Mouse (Mus musculus) midbrain, embryonic 14.5 days (tissue): ENCODE data around the gene Fkbpl. TPM values are rescaled to one million over a fixed set of nuclear protein-coding genes. Genes with fewer than 3 reads are reported as not detected.
A peak's percentile ranks its signal among the peaks of the same experiment; 100 is the strongest.

ENCODE experiments used
- ATAC-seq: fragments of 200-750 bp; cut with Nextera tagmentation; 2 replicates; pipeline ENCODE4 v1.8.0; 2017; ENCODE audit warnings: moderate number of reproducible peaks, moderate library complexity; ENCODE audit not compliant: low FRiP score, low TSS enrichment
- DNase-seq: peaks from one replicate; pipeline ENCODE4 v3.0.0-alpha.2; 2015
- H3K27ac ChIP-seq: fragments of 300-500 bp; sonication (generic); replicated peaks from 2 replicates; pipeline ENCODE4 v1.5.1; 2014; ENCODE audit warnings: mild to moderate bottlenecking, low read depth, low read length, moderate library complexity
- H3K27me3 ChIP-seq: fragments of 300-500 bp; sonication (generic); 2 replicates; pipeline ENCODE4 v1.6.1; 2014; ENCODE audit warnings: low read length, control low read depth, mixed read lengths; ENCODE audit not compliant: control insufficient read depth, insufficient read depth
- H3K36me3 ChIP-seq: fragments of 300-500 bp; sonication (generic); 2 replicates; pipeline ENCODE4 v1.6.1; 2014; ENCODE audit warnings: low read length, control low read depth; ENCODE audit not compliant: control insufficient read depth, insufficient read depth
- H3K4me1 ChIP-seq: fragments of 300-500 bp; sonication (generic); 2 replicates; pipeline ENCODE4 v1.6.1; 2014; ENCODE audit warnings: mild to moderate bottlenecking, antibody characterized with exemption, low read length, control low read depth; ENCODE audit not compliant: control insufficient read depth, insufficient read depth
- H3K4me2 ChIP-seq: fragments of 300-500 bp; sonication (generic); 2 replicates; pipeline ENCODE4 v1.6.1; 2014; ENCODE audit warnings: mild to moderate bottlenecking, low read length, moderate library complexity
- H3K4me3 ChIP-seq: fragments of 300-500 bp; sonication (generic); replicated peaks from 2 replicates; pipeline ENCODE4 v1.5.1; 2014; ENCODE audit warnings: low read depth, low read length
- H3K9ac ChIP-seq: fragments of 300-500 bp; sonication (generic); replicated peaks from 2 replicates; pipeline ENCODE4 v1.6.1; 2014; ENCODE audit warnings: mild to moderate bottlenecking, low read length, moderate library complexity
- H3K9me3 ChIP-seq: fragments of 300-500 bp; sonication (generic); 2 replicates; pipeline ENCODE4 v1.6.1; 2016; ENCODE audit warnings: low read length, control low read depth, mixed read lengths; ENCODE audit not compliant: control insufficient read depth
- WGBS: fragments of 180-500 bp; shearing (Covaris S2); extraction: QIAGEN DNeasy Blood & Tissue Kit; methylation state at CpG from one replicate; pipeline ENCODE4 v1.1.7; 2014; 5-methylcytosine and 5-hydroxymethylcytosine counted together
- polyA plus RNA-seq: library from polyadenylated mRNA; unstranded; fragments of >200 nt; fragmentation: Nextera tagmentation; extraction: Ambion mirVana; gene quantifications from 2 replicates; pipeline ENCODE4 v1.2.1, GENCODE M21; 2014

Gene Fkbpl
- polyA plus RNA-seq, 1 experiment from 2014 or later = 11.2 TPM

DNA sequence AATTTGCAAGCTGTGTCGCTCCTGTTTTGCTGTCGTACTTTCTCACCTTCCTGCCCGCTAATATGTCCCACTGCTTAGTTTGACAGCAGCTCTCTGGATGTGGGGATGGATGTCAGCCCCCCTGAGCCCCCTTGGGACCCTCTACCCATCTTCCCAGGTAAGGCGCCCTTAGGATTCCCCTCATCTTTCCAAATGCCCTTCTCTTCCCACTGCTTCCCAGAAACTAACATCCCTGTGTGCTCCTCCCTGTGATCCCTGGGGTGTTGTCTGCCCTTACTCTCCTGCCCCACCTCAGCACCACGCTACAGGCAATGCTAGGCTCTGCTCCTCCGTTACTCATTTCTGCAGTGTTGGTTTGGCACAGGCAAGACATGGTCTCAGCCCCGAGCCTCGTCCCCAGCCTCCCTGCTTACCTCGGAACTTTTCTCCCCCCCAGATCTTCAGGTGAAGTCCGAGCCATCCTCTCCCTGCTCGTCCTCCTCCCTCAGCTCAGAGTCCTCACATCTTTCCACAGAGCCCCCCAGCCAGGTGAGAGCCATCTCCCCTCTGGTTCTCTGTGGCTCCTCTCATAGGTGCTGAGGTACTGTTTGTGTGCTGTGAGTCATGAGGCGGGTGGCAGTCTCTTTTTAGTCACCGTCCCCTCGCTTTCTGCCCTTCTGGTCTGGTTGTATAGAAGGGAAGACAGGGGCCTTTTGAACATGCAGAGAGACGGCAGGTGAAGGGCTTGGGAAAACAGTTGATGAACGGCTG, 3.8 kb downstream of the Fkbpl start:
- Histone ChIP-seq H3K4me1 (peaks cover 20% of the 10 kb centered on the region), H3K36me3 (peaks cover 50% of the 10 kb centered on the region), H3K4me2 (peak overlapping the region; percentile 78), H3K9ac (no peak overlapping the region), H3K4me3 (peak overlapping the region; percentile 95), H3K9me3 (no peaks in the 10 kb centered on the region), H3K27me3 (no peaks in the 10 kb centered on the region), H3K27ac (no peak overlapping the region)
- 86% methylated on average over 16 of the region's 16 CpGs for WGBS
- DNase-seq (no peak), ATAC-seq (no peak)

DNA sequence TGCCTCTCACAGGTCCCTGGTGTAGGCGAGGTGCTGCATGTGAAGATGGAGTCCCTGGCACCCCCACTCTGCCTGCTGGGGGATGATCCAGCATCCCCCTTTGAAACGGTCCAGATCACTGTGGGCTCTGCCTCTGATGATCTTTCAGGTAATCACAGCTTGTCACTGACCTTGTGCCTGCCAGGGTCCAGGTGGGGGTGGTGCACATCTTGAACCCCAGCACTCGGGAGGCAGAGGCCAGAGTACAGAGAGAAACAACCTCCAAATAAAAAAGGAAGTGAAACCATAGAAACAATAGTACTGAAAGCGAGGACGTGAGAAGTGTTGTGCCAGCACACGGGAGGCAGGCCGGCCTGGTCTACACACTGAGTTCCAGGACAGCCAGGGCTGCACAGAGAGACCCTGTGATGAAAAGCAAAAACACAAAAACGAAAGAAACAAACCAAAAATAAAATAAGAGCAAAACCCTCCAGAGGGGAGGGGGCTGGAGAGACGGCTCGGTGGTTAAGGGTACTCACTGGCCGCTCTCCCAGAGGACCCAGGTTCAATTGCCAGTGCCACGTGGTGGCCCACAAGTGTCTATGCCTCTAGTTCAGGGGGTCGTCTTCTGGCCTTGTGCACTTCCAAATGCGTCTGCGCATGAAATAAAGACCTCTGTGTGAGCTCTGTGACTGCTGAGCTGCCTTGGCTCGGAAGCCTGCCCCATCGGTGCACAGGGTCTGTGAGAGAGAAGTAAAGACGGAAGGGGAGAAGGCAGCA, 4.7 kb downstream of the Fkbpl start:
- H3K4me1 ChIP-seq = peaks cover 20% of the 10 kb centered on the region
- DNase-seq = no peak
- H3K9me3 ChIP-seq = no peaks in the 10 kb centered on the region
- no peak overlapping the region for H3K27ac ChIP-seq
- no peaks in the 10 kb centered on the region for H3K27me3 ChIP-seq
- peaks cover 57% of the 10 kb centered on the region for H3K36me3 ChIP-seq
- WGBS = 94% methylated on average over 18 of the region's 18 CpGs
- H3K9ac ChIP-seq = no peak overlapping the region
- H3K4me3 ChIP-seq = no peak overlapping the region
- no peak for ATAC-seq
- H3K4me2 ChIP-seq = no peak overlapping the region

DNA sequence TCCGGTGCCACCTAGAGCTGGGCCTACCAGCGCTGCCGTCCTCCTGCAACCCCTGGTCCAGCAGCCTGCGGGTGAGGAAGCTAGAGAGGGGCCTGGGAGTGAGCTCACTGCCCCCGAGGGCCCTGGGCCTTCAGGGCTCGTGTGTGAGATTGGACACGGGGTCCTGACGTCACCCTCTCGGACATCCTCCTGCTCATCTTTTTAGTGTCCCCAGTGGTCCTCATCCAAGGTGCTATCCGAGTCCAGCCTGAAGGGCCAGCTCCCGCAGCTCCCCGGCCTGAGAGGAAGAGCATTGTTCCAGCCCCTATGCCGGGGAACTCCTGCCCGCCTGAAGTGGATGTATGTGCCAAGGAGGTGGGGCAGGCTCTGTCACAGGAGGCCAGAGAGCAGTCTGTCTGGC, 6.2 kb downstream of the Fkbpl start:
- no peaks in the 10 kb centered on the region for H3K9me3 ChIP-seq
- no peak overlapping the region for H3K27ac ChIP-seq
- no peak for DNase-seq
- peaks cover 11% of the 10 kb centered on the region for H3K4me1 ChIP-seq
- no peak for ATAC-seq
- no peaks in the 10 kb centered on the region for H3K27me3 ChIP-seq
- no peak overlapping the region for H3K4me2 ChIP-seq
- peaks cover 71% of the 10 kb centered on the region for H3K36me3 ChIP-seq
- no peak overlapping the region for H3K9ac ChIP-seq
- H3K4me3 ChIP-seq = no peak overlapping the region
- WGBS = 91% methylated on average over 14 of the region's 14 CpGs

DNA sequence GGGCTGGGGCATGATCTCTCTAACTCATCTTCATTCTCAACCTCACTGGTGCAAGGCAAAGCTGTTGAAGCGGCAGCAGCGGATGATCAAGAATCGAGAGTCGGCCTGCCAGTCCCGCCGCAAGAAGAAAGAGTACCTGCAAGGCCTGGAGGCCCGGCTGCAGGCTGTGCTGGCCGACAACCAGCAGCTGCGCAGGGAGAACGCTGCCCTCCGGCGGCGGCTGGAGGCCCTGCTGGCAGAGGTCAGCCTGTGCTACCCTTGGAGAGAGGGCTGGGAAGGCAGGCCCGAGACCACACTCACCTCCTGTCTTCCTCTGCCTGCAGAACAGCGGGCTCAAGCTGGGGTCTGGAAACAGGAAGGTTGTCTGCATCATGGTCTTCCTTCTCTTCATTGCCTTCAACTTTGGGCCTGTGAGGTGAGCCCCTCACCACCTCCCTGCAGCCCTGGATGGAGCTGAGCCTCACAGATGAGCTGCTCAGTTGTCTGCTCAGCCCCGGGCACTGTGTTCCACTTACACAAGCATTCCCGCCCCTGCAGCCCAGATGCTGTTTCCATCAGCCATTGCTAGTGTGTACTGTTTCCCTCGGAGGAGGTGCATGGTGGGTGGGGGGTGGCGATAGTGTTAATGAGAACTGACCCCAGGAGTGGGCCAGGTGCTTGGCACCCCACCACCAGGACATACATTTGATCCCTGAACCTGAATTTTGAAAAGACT, 7.1 kb downstream of the Fkbpl start:
- ATAC-seq (no peak), DNase-seq (peak; percentile 58)
- H3K27me3 ChIP-seq = no peaks in the 10 kb centered on the region
- H3K4me3 ChIP-seq = no peak overlapping the region
- 49% methylated on average over 19 of the region's 19 CpGs for WGBS
- H3K36me3 ChIP-seq = peaks cover 71% of the 10 kb centered on the region
- peaks cover 8% of the 10 kb centered on the region for H3K4me1 ChIP-seq
- H3K4me2 ChIP-seq = no peak overlapping the region
- no peak overlapping the region for H3K9ac ChIP-seq
- H3K27ac ChIP-seq = no peak overlapping the region
- no peaks in the 10 kb centered on the region for H3K9me3 ChIP-seq

DNA sequence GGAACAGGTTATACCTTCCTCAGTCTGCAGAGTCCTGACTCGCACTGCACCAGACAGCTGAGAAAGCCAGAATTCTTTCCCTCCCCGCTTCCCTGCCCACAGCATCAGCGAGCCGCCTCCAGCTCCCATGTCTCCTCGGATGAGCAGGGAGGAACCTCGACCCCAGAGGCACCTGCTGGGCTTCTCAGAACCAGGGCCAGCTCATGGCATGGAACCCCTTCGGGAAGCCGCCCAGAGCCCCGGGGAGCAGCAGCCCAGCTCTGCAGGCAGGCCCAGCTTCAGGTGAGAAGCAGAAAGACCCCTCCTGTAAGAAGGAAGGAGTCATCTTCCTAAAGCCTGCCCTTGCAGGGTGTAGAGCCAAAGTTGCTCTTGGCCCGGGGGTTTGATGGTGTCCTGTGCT, 8.0 kb downstream of the Fkbpl start:
- no peaks in the 10 kb centered on the region for H3K27me3 ChIP-seq
- no peak overlapping the region for H3K27ac ChIP-seq
- peaks cover 7% of the 10 kb centered on the region for H3K4me1 ChIP-seq
- H3K9me3 ChIP-seq = no peaks in the 10 kb centered on the region
- H3K36me3 ChIP-seq = peaks cover 71% of the 10 kb centered on the region
- H3K4me3 ChIP-seq = no peak overlapping the region
- ATAC-seq (no peak), DNase-seq (no peak)
- H3K4me2 ChIP-seq = no peak overlapping the region
- WGBS = 89% methylated on average over 10 of the region's 10 CpGs
- H3K9ac ChIP-seq = no peak overlapping the region

DNA sequence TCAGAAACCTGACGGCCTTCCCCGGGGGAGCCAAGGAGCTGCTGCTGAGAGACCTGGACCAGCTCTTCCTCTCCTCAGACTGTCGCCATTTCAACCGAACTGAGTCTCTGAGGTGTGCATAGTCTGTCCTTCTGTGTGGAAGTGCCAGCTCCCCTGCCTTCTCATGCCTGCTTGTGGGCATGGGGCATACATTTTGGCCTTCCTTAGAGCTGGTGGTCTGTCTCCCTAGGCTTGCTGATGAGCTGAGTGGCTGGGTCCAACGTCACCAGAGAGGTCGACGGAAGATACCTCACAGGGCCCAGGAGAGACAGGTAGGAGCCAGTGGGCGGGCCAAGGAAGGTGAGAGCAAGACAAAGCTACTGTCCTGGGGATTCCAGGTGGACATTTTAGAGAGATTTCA, 8.4 kb downstream of the Fkbpl start:
- H3K9ac ChIP-seq = no peak overlapping the region
- WGBS = 94% methylated on average over 8 of the region's 8 CpGs
- ATAC-seq = no peak
- no peak overlapping the region for H3K4me3 ChIP-seq
- H3K4me2 ChIP-seq = no peak overlapping the region
- H3K27ac ChIP-seq = no peak overlapping the region
- peaks cover 3% of the 10 kb centered on the region for H3K4me1 ChIP-seq
- no peak for DNase-seq
- H3K27me3 ChIP-seq = no peaks in the 10 kb centered on the region
- no peaks in the 10 kb centered on the region for H3K9me3 ChIP-seq
- H3K36me3 ChIP-seq = peaks cover 71% of the 10 kb centered on the region

DNA sequence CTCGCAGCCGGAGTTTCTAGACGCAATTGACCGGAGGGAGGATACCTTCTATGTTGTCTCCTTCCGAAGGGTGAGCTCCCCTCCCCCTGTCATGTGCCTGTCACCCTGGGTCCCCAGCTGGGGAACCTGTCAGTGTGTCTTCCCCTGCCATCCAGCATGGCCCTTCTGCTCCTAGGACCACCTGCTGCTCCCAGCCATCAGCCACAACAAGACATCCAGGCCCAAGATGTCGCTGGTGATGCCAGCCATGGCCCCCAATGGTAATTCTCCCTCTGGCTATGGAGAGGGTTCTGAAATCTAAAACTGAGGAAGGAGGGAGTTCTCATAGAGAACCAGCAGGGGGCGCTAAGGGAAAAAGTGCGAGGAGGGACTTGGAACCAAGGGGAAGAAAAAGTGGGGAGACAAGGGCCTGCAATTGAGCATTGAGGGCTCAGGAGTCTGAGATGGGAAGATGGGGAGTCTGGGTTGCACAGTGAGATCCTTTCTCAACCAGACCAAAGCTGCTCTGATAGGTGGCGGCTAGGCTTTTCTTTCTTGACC, 9.3 kb downstream of the Fkbpl start:
- WGBS = 66% methylated on average over 9 of the region's 9 CpGs
- Histone ChIP-seq H3K9me3 (no peaks in the 10 kb centered on the region), H3K4me3 (no peak overlapping the region), H3K27me3 (no peaks in the 10 kb centered on the region), H3K4me1 (no peaks in the 10 kb centered on the region), H3K27ac (no peak overlapping the region), H3K4me2 (no peak overlapping the region), H3K36me3 (peaks cover 66% of the 10 kb centered on the region), H3K9ac (no peak overlapping the region)
- peak; percentile 77 for DNase-seq
- no peak for ATAC-seq

DNA sequence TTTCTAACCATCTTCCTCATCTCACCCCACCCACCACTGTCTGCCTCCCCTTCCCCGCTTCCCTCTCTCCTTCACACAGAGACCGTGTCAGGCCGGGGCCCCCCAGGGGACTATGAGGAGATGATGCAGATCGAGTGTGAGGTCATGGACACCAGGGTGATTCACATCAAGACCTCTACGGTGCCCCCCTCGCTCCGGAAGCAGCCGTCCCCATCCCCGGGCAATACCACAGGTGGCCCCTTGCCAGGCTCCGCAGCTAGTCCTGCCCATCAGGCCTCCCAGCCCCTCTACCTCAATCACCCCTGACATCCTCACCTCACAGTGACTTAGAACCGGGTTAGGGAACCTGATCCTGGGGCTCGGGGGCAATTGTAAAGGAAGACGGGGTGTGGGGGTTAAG, 9.8 kb downstream of the Fkbpl start:
- Histone ChIP-seq H3K9ac (no peak overlapping the region), H3K4me1 (no peaks in the 10 kb centered on the region), H3K36me3 (peaks cover 61% of the 10 kb centered on the region), H3K4me2 (no peak overlapping the region), H3K27me3 (no peaks in the 10 kb centered on the region), H3K27ac (no peak overlapping the region), H3K9me3 (no peaks in the 10 kb centered on the region), H3K4me3 (no peak overlapping the region)
- no peak for ATAC-seq
- DNase-seq = no peak
- WGBS = 96% methylated on average over 13 of the region's 13 CpGs
